In the genomic region with DNA sequence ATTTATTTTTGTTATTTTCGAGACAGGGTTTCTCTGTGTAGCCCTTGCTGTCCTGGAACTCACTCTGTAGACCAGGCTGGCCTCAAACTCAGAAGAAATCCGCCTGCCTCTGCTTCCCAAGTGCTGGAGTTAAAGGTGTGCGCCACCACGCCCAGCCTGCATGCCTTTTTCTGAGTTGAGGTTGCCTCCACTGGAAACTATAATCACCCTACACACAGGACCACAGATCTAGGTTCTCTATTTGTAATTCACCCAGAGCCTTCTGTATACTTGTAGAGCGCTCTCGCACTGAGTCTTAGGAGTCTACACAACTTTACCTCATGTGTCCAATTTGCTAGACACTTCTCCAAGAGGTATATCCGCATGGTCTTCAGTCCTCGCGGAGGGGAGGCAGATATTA, we compare ENCODE assay signal across 8 mouse cellular contexts. TPM values are rescaled to one million over a fixed set of nuclear protein-coding genes. Genes with fewer than 3 reads are reported as not detected.
DNase-seq lines count a peak whose midpoint lies in the region; ATAC-seq and TF ChIP-seq lines count a peak whose summit lies in the region.

No protein-coding gene starts in this region.

- 27% methylated on average over 9 of the region's 9 CpGs for WGBS in kidney, embryonic 16.5 days
- 32% methylated on average over 9 of the region's 9 CpGs for WGBS in embryonic facial prominence, embryonic 13.5 days
- 37% methylated on average over 9 of the region's 9 CpGs for WGBS in limb, embryonic 10.5 days

- ATAC-seq in kidney, embryonic 16.5 days (ENCODE audit: low FRiP score, low TSS enrichment) = peak; percentile 26
- no peak for ATAC-seq in embryonic facial prominence, embryonic 13.5 days (ENCODE audit: insufficient number of reproducible peaks, insufficient read depth, low FRiP score, low TSS enrichment, low read depth)

- H3K9me3 ChIP-seq in kidney, embryonic 16.5 days (ENCODE audit: low read length) = no peaks in the 10 kb centered on the region
- no peaks in the 10 kb centered on the region for H3K9me3 ChIP-seq in embryonic facial prominence, embryonic 13.5 days
- H3K9me3 ChIP-seq in limb, embryonic 10.5 days (replicated peaks) = no peaks in the 10 kb centered on the region

- H3K36me3 ChIP-seq in kidney, embryonic 16.5 days (ENCODE audit: insufficient read depth, low read length) = peaks cover 28% of the 10 kb centered on the region
- peaks cover 41% of the 10 kb centered on the region for H3K36me3 ChIP-seq in embryonic facial prominence, embryonic 13.5 days
- H3K36me3 ChIP-seq in limb, embryonic 10.5 days = peaks cover 42% of the 10 kb centered on the region
- peaks cover 29% of the 10 kb centered on the region for H3K36me3 ChIP-seq in myocyte (ENCODE audit: control insufficient read depth, insufficient read depth)

- no peaks in the 10 kb centered on the region for H3K27me3 ChIP-seq in kidney, embryonic 16.5 days (ENCODE audit: insufficient read depth, low read length)
- H3K27me3 ChIP-seq in embryonic facial prominence, embryonic 13.5 days = no peaks in the 10 kb centered on the region
- no peaks in the 10 kb centered on the region for H3K27me3 ChIP-seq in limb, embryonic 10.5 days (ENCODE audit: low read depth, poor library complexity, severe bottlenecking)
- H3K27me3 ChIP-seq in myocyte (ENCODE audit: control insufficient read depth, insufficient read depth, insufficient read length) = no peaks in the 10 kb centered on the region

- peaks cover 13% of the 10 kb centered on the region for H3K4me1 ChIP-seq in kidney, embryonic 16.5 days (ENCODE audit: insufficient read depth, low read length)
- H3K4me1 ChIP-seq in embryonic facial prominence, embryonic 13.5 days = peaks cover 28% of the 10 kb centered on the region
- H3K4me1 ChIP-seq in limb, embryonic 10.5 days = peaks cover 15% of the 10 kb centered on the region

- H3K79me2 ChIP-seq in myocyte (ENCODE audit: control insufficient read depth, insufficient read depth) = peaks cover 34% of the 10 kb centered on the region

- DNase-seq in kidney, adult 11 months = no peak
- DNase-seq in limb, embryonic 10.5 days (ENCODE audit: low spot score) = no peak
- no peak for DNase-seq in natural killer cell, adult 2 months (ENCODE audit: low spot score in 2 of 2)
- DNase-seq in adrenal gland, postnatal 4 days (ENCODE audit: low spot score in 2 of 2) = no peak
- DNase-seq in cerebellum, postnatal 4 days (ENCODE audit: low spot score in 2 of 2) = no peak

- H3K4me2 ChIP-seq in kidney, embryonic 16.5 days (replicated peaks; ENCODE audit: low read depth, low read length) = peak overlapping the region; percentile 69
- H3K4me2 ChIP-seq in embryonic facial prominence, embryonic 13.5 days = peak overlapping the region; percentile 82
- peak overlapping the region; percentile 87 for H3K4me2 ChIP-seq in myocyte (ENCODE audit: low read depth)

- H3ac ChIP-seq in myocyte (ENCODE audit: control insufficient read depth, insufficient read length) = peak overlapping the region; percentile 76

- no peak for TF ChIP-seq POLR2A in myocyte (IDR thresholded peaks at IDR 0.05; ENCODE audit: insufficient read length, low read depth)

- H3K27ac ChIP-seq in kidney, embryonic 16.5 days (ENCODE audit: low read length) = no peak overlapping the region
- 0 out of 2 replicates have a peak overlapping the region, but pooled peaks have one; percentile 73 for H3K27ac ChIP-seq in embryonic facial prominence, embryonic 13.5 days
- peak overlapping the region; percentile 93 for H3K27ac ChIP-seq in limb, embryonic 10.5 days

- peak overlapping the region; percentile 82 for H3K4me3 ChIP-seq in kidney, embryonic 16.5 days (ENCODE audit: low read length)
- H3K4me3 ChIP-seq in embryonic facial prominence, embryonic 13.5 days = peak overlapping the region; percentile 83
- peak overlapping the region; percentile 94 for H3K4me3 ChIP-seq in limb, embryonic 10.5 days
- peak overlapping the region; percentile 85 for H3K4me3 ChIP-seq in myocyte

- peak overlapping the region; percentile 82 for H3K9ac ChIP-seq in kidney, embryonic 16.5 days (replicated peaks; ENCODE audit: low read length)
- peak overlapping the region; percentile 91 for H3K9ac ChIP-seq in embryonic facial prominence, embryonic 13.5 days

TF ChIP-seq in myocyte, 11 proteins besides CTCF, POLR2A, EP300 and RAD21:
- TF ChIP-seq E2F4 (IDR thresholded peaks at IDR 0.05; ENCODE audit: insufficient read depth) (no peak), MYOD1 (IDR thresholded peaks at IDR 0.05; ENCODE audit: control insufficient read depth in 1 of 3, insufficient read length in 2 of 3, low read depth in 2 of 3) (no peak), SRF (IDR thresholded peaks at IDR 0.05; ENCODE audit: control insufficient read depth, insufficient read length, low read depth) (no peak), MYOG (IDR thresholded peaks at IDR 0.05; ENCODE audit: control insufficient read depth in 1 of 3, insufficient read depth in 1 of 3, insufficient read length in 2 of 3, low read depth in 2 of 3) (no peak), TCF3 (IDR thresholded peaks at IDR 0.05; ENCODE audit: insufficient read length, low read depth) (no peak)

RNA-seq across cellular contexts. Expression of a gene that starts 0.7 kb away (rescaled TPM):
- polyA plus RNA-seq in kidney, embryonic 16.5 days (2015; fragmentation: Nextera tagmentation; extraction: Ambion mirVana) = 88.5 and 88.7 TPM in 2 replicates
- polyA plus RNA-seq in embryonic facial prominence, embryonic 13.5 days (2015; fragmentation: Nextera tagmentation; extraction: Ambion mirVana) = 96.8 and 106 TPM in 2 replicates
- polyA plus RNA-seq in limb, embryonic 10.5 days (2016; fragmentation: Nextera tagmentation; extraction: Ambion mirVana) = 110 and 113 TPM in 2 replicates
- polyA plus RNA-seq in myocyte (2012; fragmentation: generic; extraction: Trizol) = 61.4 TPM
- 10 to 100 TPM; 37.5 to 42.4 TPM for total RNA-seq in adrenal gland, postnatal 4 days (2021)

RNA-seq across cellular contexts. Expression of a gene that starts 12.0 kb away (rescaled TPM):
- 44.8 and 50.0 TPM in 2 replicates for polyA plus RNA-seq in kidney, embryonic 16.5 days (2015; fragmentation: Nextera tagmentation; extraction: Ambion mirVana)
- 158 and 211 TPM in 2 replicates for polyA plus RNA-seq in embryonic facial prominence, embryonic 13.5 days (2015; fragmentation: Nextera tagmentation; extraction: Ambion mirVana)
- 55.9 and 116 TPM in 2 replicates for polyA plus RNA-seq in limb, embryonic 10.5 days (2016; fragmentation: Nextera tagmentation; extraction: Ambion mirVana)
- 59.8 TPM for polyA plus RNA-seq in myocyte (2012; fragmentation: generic; extraction: Trizol)
- 10 to 100 TPM; 53.9 to 57.8 TPM for total RNA-seq in adrenal gland, postnatal 4 days (2021)

RNA-seq across cellular contexts. Expression of a gene that starts 21.2 kb away (rescaled TPM):
- 11.1 and 12.6 TPM in 2 replicates for polyA plus RNA-seq in kidney, embryonic 16.5 days (2015; fragmentation: Nextera tagmentation; extraction: Ambion mirVana)
- polyA plus RNA-seq in embryonic facial prominence, embryonic 13.5 days (2015; fragmentation: Nextera tagmentation; extraction: Ambion mirVana) = 21.8 and 25.0 TPM in 2 replicates
- polyA plus RNA-seq in limb, embryonic 10.5 days (2016; fragmentation: Nextera tagmentation; extraction: Ambion mirVana) = 12.6 and 20.4 TPM in 2 replicates
- polyA plus RNA-seq in myocyte (2012; fragmentation: generic; extraction: Trizol) = 11.6 TPM
- total RNA-seq in adrenal gland, postnatal 4 days (2021) = 10 to 100 TPM in 1 of 2 experiments, 1 to 10 TPM in 1; 9.7 to 10.5 TPM
